Mouse (Mus musculus) embryonic facial prominence, embryonic 12.5 days (tissue): ENCODE results near the gene Rab3ip. TPM values are rescaled to one million over a fixed set of nuclear protein-coding genes. Genes with fewer than 3 reads are reported as not detected.

Source experiments
- ATAC-seq: fragments of 200-750 bp; cut with Nextera tagmentation; 2 replicates; pipeline ENCODE4 v1.8.0; 2017; ENCODE audit not compliant: insufficient number of reproducible peaks, insufficient read depth, low FRiP score, low TSS enrichment
- H3K27ac ChIP-seq: fragments of 300-500 bp; sonication (generic); 2 replicates; pipeline ENCODE4 v1.5.1; 2016; ENCODE audit warnings: mild to moderate bottlenecking
- H3K27me3 ChIP-seq: fragments of 300-500 bp; sonication (generic); 2 replicates; pipeline ENCODE4 v1.6.1; 2016; ENCODE audit warnings: mild to moderate bottlenecking, moderate library complexity
- H3K36me3 ChIP-seq: fragments of 300-500 bp; sonication (generic); 2 replicates; pipeline ENCODE4 v1.6.1; 2016; ENCODE audit warnings: mild to moderate bottlenecking
- H3K4me1 ChIP-seq: fragments of 300-500 bp; sonication (generic); 2 replicates; pipeline ENCODE4 v1.6.1; 2016
- H3K4me2 ChIP-seq: fragments of 300-500 bp; sonication (generic); replicated peaks from 2 replicates; pipeline ENCODE4 v1.6.1; 2016; ENCODE audit warnings: mild to moderate bottlenecking, moderate library complexity
- H3K4me3 ChIP-seq: fragments of 300-500 bp; sonication (generic); 2 replicates; pipeline ENCODE4 v1.5.1; 2016; ENCODE audit warnings: mild to moderate bottlenecking
- H3K9ac ChIP-seq: fragments of 300-500 bp; sonication (generic); 2 replicates; pipeline ENCODE4 v1.6.1; 2016; ENCODE audit warnings: mild to moderate bottlenecking, moderate library complexity
- H3K9me3 ChIP-seq: fragments of 300-500 bp; sonication (generic); 2 replicates; pipeline ENCODE4 v1.6.1; 2016; ENCODE audit warnings: mild to moderate bottlenecking, moderate library complexity
- WGBS: fragments of 180-500 bp; shearing (Covaris S2); methylation state at CpG from one replicate; pipeline ENCODE4 v1.1.7; 2016; 5-methylcytosine and 5-hydroxymethylcytosine counted together
- polyA plus RNA-seq: library from polyadenylated mRNA; unstranded; fragments of >200 nt; fragmentation: Nextera tagmentation; extraction: Ambion mirVana; gene quantifications from 2 replicates; pipeline ENCODE4 v1.2.1, GENCODE M21; 2016

The Rab3ip gene
- polyA plus RNA-seq, 1 experiment from 2014 or later: 36.8 TPM

DNA sequence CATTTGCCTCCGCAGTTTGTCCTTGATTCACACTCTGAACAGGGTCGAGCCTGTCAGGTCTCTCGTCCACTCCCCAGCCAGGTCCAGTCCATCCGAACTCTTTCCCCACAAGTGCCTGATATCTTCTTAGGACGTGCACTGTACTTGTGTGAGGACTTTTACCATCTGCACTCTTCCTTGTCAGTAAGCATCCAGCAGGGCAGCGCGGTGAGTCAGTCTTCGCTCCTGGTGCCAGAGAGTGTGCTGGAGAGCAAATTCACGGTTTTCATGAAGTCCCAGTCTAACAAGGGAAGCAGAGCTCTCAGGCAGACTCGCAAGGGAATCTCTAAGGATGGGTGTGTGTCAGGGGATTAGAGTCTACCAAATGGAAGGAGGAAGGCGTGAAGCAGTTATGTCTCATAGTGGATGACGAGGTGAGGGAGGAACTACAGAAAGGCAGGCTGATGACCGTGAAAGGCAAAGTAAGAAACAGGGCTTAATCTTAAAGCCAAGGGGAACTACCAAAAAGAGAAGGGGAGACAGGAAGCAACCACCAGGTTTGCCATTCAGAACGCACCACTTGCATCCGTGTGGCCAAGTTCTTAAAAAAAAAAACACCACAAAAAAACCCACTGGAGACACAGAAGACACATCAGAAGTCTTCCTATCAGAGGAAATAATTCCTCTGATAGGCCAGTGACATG is 18.9 kb downstream of the Rab3ip start:
- Histone ChIP-seq H3K27me3 (no peaks in the 10 kb centered on the region), H3K4me2 (no peak overlapping the region), H3K9me3 (no peaks in the 10 kb centered on the region), H3K9ac (no peak overlapping the region), H3K4me3 (no peak overlapping the region), H3K4me1 (no peaks in the 10 kb centered on the region), H3K27ac (no peak overlapping the region), H3K36me3 (peaks cover 35% of the 10 kb centered on the region)
- WGBS: 88% methylated on average over 15 of the region's 15 CpGs
- no peak for ATAC-seq

DNA sequence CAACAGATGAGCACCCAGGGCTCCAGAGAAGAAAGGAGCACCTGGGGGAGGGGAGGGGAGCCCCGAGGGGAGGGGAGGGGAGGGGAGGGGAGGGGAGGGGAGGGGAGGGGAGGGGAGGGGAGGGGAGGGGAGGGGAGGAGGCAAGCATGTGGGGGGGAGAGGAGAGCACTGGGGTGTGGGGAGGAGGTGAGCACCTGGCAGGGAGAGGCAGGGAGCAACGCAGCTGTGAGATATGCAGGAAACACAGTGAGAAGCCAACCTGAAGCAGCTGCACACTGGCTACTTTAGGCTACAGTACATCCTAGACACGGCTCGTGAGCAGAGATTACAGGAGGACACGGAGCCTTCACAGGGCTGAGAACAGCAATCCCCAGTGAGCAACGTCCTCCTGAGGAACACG is 19.6 kb downstream of the Rab3ip start:
- Histone ChIP-seq H3K9ac (no peak overlapping the region), H3K36me3 (peaks cover 31% of the 10 kb centered on the region), H3K27ac (no peak overlapping the region), H3K4me3 (no peak overlapping the region), H3K9me3 (no peaks in the 10 kb centered on the region), H3K27me3 (no peaks in the 10 kb centered on the region), H3K4me1 (no peaks in the 10 kb centered on the region), H3K4me2 (no peak overlapping the region)
- 83% methylated on average over 6 of the region's 7 CpGs for WGBS
- ATAC-seq: no peak

DNA sequence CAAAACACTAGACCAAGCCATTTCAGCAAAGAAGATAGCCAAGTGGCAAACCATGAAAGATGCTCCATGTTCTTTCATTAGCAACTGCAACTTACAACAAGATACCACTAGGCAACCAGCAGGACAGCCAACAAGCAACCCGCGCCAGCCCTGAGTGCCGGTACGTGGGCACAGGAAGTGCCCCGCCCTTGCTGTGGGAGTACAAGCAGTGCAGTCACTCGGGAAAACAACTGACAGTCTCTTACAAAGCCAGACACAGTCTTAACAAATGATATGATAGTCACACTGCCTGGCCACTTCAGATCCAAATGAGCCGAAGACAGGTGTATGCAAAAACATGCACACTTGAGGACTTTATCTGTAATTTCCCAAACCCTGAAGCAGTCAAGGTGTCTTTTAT is 20.1 kb downstream of the Rab3ip start:
- 85% methylated on average over 7 of the region's 7 CpGs for WGBS
- H3K4me1 ChIP-seq: no peaks in the 10 kb centered on the region
- H3K36me3 ChIP-seq: peaks cover 32% of the 10 kb centered on the region
- H3K27ac ChIP-seq: no peak overlapping the region
- H3K9me3 ChIP-seq: no peaks in the 10 kb centered on the region
- ATAC-seq: no peak
- no peak overlapping the region for H3K4me3 ChIP-seq
- H3K9ac ChIP-seq: no peak overlapping the region
- H3K4me2 ChIP-seq: no peak overlapping the region
- H3K27me3 ChIP-seq: no peaks in the 10 kb centered on the region

DNA sequence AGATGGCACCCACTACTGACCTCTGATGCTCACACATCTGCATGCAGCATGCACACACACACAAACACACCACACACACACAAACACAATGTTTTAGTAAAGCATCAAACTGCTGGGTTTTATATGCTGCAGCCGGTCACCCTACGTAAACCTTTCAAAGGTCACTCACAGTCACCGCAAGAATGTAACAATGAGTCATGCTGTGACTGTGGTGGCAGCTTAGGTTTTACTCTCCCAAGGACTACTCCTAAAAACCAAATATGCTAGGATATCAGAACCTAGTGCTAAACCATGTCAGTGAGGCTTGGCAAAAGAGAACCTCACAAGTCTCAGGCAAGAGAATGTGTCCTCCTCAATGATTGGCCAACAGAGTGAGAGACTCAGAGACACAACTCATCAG is 21.7 kb downstream of the Rab3ip start:
- Histone ChIP-seq H3K4me3 (no peak overlapping the region), H3K4me1 (no peaks in the 10 kb centered on the region), H3K4me2 (no peak overlapping the region), H3K9ac (no peak overlapping the region), H3K9me3 (no peaks in the 10 kb centered on the region), H3K27ac (no peak overlapping the region), H3K27me3 (no peaks in the 10 kb centered on the region), H3K36me3 (peaks cover 41% of the 10 kb centered on the region)
- ATAC-seq: no peak
- 92% methylated on average over 3 of the region's 3 CpGs for WGBS

DNA sequence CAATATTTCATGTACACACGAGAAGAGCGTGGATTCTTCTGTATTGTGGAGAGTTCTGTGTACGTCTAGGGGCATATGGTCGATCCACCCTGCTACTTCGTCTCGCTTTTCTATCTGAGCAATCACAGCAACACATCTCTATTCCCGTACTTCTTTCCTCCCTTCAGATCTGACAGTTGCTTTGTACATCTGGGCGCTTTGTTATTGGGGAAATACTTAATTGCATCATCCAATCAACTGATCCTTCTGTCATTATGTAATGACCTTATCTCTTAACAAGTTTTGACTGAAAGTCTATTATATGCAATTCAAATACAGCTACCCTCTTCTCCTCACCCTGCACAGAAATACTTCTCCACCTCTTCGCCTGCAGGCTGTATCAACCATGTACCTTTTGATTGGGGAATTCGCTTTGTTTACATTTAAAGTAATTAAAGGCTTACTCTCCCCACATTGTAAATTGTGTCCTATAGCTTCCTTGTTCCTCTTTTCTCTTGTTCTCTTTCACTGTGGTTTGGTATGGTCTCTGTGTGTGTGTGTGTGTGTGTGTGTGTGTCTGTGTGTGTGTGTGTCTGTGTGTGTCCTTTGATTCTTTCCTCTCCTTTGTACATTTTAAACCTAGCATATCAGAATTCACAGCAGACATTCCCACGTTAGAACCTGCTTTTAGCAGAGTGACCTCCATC is 24.0 kb downstream of the Rab3ip start:
- Histone ChIP-seq H3K9me3 (no peaks in the 10 kb centered on the region), H3K4me2 (no peak overlapping the region), H3K27ac (no peak overlapping the region), H3K4me1 (no peaks in the 10 kb centered on the region), H3K27me3 (no peaks in the 10 kb centered on the region), H3K4me3 (no peak overlapping the region), H3K9ac (no peak overlapping the region), H3K36me3 (peaks cover 45% of the 10 kb centered on the region)
- no peak for ATAC-seq
- WGBS: 76% methylated on average over 11 of the region's 11 CpGs

DNA sequence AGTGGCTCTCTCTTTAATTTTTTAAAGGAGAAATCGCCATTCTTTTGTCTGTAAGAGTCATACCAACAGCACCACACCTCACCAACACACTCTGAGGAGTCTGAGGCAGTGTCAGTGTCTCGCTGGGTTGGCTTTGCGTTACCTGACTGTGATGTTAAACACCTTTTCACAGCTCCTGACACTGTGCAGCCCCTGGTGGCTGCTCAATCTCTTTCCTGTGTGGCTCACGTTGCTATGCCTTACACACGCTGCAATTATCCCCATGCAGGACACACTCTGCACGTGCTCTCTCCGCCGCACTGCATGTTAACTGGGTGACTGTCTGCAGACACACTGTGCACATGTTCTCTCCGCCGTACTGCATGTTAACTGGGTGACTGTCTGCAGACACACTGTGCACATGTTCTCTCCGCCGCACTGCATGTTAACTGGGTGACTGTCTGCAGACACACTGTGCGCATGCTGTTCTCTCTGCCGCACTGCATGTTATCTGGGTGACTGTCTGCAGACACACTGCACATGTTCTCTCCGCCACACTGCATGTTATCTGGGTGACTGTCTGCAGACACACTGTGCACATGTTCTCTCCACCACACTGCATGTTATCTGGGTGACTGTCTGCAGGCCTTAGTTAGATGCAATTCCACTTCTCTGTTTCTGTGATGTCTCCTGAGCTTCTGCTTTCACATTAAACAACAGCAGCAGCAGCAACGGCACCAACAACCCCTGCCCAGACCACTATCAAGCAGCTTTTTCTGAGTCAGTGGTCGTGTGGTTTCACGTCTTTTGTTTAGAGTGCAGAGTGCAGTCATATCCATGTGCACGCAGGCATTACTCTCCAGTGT is 26.7 kb downstream of the Rab3ip start:
- peaks cover 42% of the 10 kb centered on the region for H3K36me3 ChIP-seq
- WGBS: 92% methylated on average over 19 of the region's 19 CpGs

DNA sequence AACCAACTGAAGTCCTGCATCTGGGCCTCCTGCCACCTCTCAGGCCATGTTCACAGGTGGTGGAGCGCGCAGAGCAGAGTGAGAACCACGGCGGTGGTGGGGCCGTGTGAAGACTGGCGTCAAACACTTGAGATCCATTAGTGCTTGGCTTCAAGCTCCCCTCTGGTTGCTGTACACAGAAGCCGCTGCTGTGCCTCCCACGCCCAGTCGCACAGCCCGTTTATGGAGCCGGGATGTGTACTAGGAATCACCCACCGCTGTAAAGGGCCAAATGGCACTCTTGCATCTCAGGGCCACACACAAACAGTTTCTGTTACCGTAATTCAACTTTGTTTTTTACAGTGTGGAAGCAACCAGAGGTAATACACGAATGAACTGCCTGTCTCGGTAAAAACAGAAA is 28.4 kb downstream of the Rab3ip start:
- Histone ChIP-seq H3K36me3 (peaks cover 42% of the 10 kb centered on the region), H3K4me3 (no peak overlapping the region), H3K4me2 (no peak overlapping the region), H3K9me3 (no peaks in the 10 kb centered on the region), H3K27ac (no peak overlapping the region), H3K9ac (no peak overlapping the region), H3K27me3 (no peaks in the 10 kb centered on the region), H3K4me1 (no peaks in the 10 kb centered on the region)
- no peak for ATAC-seq
- 90% methylated on average over 15 of the region's 15 CpGs for WGBS

More for the DNA sequence above, 26.7 kb downstream of the Rab3ip start:
- Histone ChIP-seq H3K9ac (no peak overlapping the region), H3K4me2 (no peak overlapping the region), H3K9me3 (no peaks in the 10 kb centered on the region), H3K27me3 (no peaks in the 10 kb centered on the region), H3K4me1 (no peaks in the 10 kb centered on the region), H3K27ac (no peak overlapping the region), H3K4me3 (no peak overlapping the region)
- no peak for ATAC-seq

DNA sequence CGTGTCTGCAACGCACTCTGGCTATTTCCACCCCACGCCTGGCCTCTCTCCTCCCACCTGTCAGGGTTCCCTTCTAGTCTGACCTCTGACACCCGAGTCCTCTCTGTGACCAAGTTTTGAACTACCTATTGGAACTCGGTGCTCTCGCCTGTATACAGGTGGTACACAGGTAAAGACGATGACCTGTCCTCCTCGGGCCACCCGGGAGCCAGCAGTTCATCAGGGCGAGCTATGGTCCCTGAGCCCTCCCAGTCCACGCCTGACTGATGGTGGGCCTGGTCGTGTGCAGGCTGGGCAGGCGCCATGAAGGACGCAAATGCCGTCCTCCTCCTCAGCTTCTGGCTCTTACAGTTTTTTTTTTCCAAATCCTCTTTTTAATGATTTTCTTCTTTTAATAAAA is 29.2 kb downstream of the Rab3ip start:
- Histone ChIP-seq H3K36me3 (peaks cover 35% of the 10 kb centered on the region), H3K9me3 (no peaks in the 10 kb centered on the region), H3K4me3 (no peak overlapping the region), H3K9ac (no peak overlapping the region), H3K4me2 (no peak overlapping the region), H3K27ac (no peak overlapping the region), H3K4me1 (no peaks in the 10 kb centered on the region), H3K27me3 (no peaks in the 10 kb centered on the region)
- WGBS: 87% methylated on average over 15 of the region's 15 CpGs
- no peak for ATAC-seq

DNA sequence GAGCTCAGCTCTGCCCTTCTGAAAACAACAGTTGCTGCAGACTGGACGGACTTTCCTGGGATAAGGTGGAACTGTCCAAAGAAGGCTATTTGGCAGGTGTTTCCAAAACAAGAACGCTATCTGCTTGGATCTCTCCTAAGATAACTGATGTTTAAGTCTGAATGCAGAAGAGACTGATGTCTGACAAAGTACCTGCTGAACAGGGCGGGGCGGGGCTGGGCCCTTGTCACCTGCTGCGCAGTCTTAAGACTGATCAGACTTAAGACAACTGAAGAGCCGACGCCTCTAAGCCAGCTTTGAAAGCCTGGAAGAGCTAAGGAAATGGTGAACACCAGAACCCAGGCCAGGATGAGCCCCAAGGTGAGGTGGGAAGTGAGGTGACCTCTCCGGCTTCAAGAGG is 29.9 kb downstream of the Rab3ip start:
- WGBS: 88% methylated on average over 8 of the region's 8 CpGs
- no peaks in the 10 kb centered on the region for H3K9me3 ChIP-seq
- no peak overlapping the region for H3K27ac ChIP-seq
- no peak overlapping the region for H3K9ac ChIP-seq
- no peaks in the 10 kb centered on the region for H3K4me1 ChIP-seq
- peaks cover 34% of the 10 kb centered on the region for H3K36me3 ChIP-seq
- ATAC-seq: no peak
- no peak overlapping the region for H3K4me3 ChIP-seq
- H3K27me3 ChIP-seq: no peaks in the 10 kb centered on the region
- H3K4me2 ChIP-seq: no peak overlapping the region

DNA sequence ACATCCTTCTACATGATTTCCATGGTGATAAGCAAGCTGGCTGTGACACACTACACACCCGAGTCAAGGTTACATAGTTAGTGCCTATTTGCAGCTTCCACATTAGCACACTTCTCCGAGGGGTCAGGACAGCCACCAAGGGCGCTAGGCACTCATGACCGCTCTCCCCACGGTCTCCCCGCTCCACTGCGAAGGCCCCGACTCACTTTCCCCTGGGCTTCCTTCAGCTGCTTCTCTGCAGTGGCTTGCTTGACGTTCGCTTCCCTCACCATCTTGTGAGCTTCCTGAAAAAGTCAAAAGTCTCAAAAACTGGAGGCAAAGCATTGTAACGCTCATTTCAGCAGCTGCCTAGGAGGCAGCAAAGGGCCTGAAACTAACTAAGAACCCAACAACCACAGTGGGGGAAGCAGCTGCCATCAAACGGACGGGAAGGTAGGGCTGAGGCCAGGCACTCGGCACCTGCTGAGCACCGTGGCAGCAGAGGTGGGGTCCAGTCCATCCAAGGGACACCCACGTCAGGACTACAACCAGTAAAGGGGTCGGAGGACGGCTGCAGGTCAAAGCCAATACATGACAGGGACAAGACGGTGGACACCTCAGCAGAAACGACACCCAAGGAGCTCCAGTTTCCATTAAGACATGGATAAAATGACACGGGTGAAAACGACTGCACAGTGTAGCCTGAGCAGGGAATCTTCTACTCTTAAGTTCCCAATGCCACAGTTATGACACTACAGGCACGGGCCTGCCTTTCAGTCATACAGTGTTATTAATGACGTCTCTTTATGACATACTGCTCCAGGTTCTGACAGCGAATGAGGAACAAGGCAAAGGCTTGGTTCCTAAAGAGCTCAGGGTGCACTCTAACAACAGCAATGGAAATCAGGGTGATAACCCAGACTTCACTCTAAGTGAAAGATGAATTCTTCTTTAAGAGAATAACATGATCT is 30.9 kb downstream of the Rab3ip start:
- no peaks in the 10 kb centered on the region for H3K27me3 ChIP-seq
- H3K9me3 ChIP-seq: no peaks in the 10 kb centered on the region
- no peak for ATAC-seq
- no peak overlapping the region for H3K4me3 ChIP-seq
- no peak overlapping the region for H3K4me2 ChIP-seq
- H3K9ac ChIP-seq: no peak overlapping the region
- H3K4me1 ChIP-seq: no peaks in the 10 kb centered on the region
- H3K36me3 ChIP-seq: peaks cover 32% of the 10 kb centered on the region
- 87% methylated on average over 25 of the region's 25 CpGs for WGBS
- H3K27ac ChIP-seq: no peak overlapping the region

DNA sequence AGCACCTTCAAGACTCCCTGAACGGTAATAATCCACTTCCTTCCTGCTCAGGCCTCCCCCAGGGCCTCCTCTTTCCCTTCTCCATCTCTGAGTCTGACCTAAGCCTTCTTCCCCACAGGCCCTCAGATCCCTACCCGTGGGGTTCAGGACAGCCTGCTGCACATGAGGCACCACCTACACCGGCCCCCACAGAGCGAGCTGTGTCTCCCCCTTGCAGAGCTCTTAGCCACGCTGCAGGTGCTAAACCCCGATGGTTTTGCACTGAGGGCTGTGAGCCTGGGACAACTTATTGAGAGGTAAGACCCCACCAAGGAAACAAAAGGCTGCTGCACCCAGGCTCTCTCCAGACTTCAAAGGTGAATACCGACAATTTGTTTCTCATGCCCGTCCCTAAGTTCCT is 34.0 kb downstream of the Rab3ip start:
- Histone ChIP-seq H3K4me1 (no peaks in the 10 kb centered on the region), H3K36me3 (peaks cover 37% of the 10 kb centered on the region), H3K27ac (no peak overlapping the region), H3K4me3 (no peak overlapping the region), H3K9ac (no peak overlapping the region), H3K9me3 (no peaks in the 10 kb centered on the region), H3K27me3 (no peaks in the 10 kb centered on the region), H3K4me2 (no peak overlapping the region)
- WGBS: 77% methylated on average over 8 of the region's 8 CpGs
- ATAC-seq: no peak
